Mouse (Mus musculus) MEL (cell line): ENCODE data around the gene Gosr1.

Experiments
- CHD1 ChIP-seq: IDR thresholded peaks from 2 replicates; pipeline ENCODE4 v1.6.1; 2012; ENCODE audit warnings: low read depth, mild to moderate bottlenecking, inconsistent platforms, low read length, improper control_type of control experiment
- CTCF ChIP-seq, 3 experiments: IDR thresholded peaks in 2 of 3; conservative IDR thresholded peaks in 1 of 3; 2 replicates each; pipeline ENCODE4 v1.5.1; 2011 to 2012; ENCODE audit warnings: low read length in 3 of 3, low read depth in 2 of 3, mild to moderate bottlenecking in 2 of 3, improper control_type of control experiment in 1 of 3, inconsistent platforms in 1 of 3, mixed read lengths in 1 of 3, moderate library complexity in 1 of 3; ENCODE audit not compliant: control insufficient read depth in 1 of 3, insufficient read depth in 1 of 3, poor library complexity in 1 of 3, severe bottlenecking in 1 of 3
- ELF1 ChIP-seq: IDR thresholded peaks from 2 replicates; pipeline ENCODE4 v1.6.1; 2014; ENCODE audit warnings: low read depth, mild to moderate bottlenecking, inconsistent platforms, low read length, improper control_type of control experiment, moderate library complexity
- EP300 ChIP-seq, 2 experiments: IDR thresholded peaks; 2 replicates each; pipeline ENCODE4 v1.6.1; 2011; ENCODE audit warnings: improper control_type of control experiment in 2 of 2, low read length in 2 of 2, low read depth in 1 of 2, mild to moderate bottlenecking in 1 of 2
- JUND ChIP-seq: IDR thresholded peaks from 2 replicates; pipeline ENCODE4 v1.6.1; 2011; ENCODE audit warnings: low read depth, mild to moderate bottlenecking, improper control_type of control experiment, low read length
- KAT2A ChIP-seq: conservative IDR thresholded peaks from 2 replicates; pipeline ENCODE4 v1.6.1; 2012; ENCODE audit warnings: low read depth, low read length, improper control_type of control experiment, inconsistent platforms
- MAZ ChIP-seq: IDR thresholded peaks from 2 replicates; pipeline ENCODE4 v1.6.1; 2012; ENCODE audit warnings: low read depth, mild to moderate bottlenecking, inconsistent platforms, low read length, improper control_type of control experiment
- POLR2A ChIP-seq, 2 experiments: IDR thresholded peaks; 2 replicates each; pipeline ENCODE4 v1.6.1; 2011 to 2012; ENCODE audit warnings: low read length in 2 of 2, mild to moderate bottlenecking in 2 of 2, control low read depth in 1 of 2, improper control_type of control experiment in 1 of 2, low read depth in 1 of 2, moderate library complexity in 1 of 2; ENCODE audit not compliant: control insufficient read depth in 1 of 2, insufficient read depth in 1 of 2, poor library complexity in 1 of 2
- SMC3 ChIP-seq: IDR thresholded peaks from 2 replicates; pipeline ENCODE4 v1.6.1; 2011; ENCODE audit warnings: low read depth, low read length, improper control_type of control experiment
- TAL1 ChIP-seq: IDR thresholded peaks from 2 replicates; pipeline ENCODE4 v1.6.1; 2012; ENCODE audit warnings: mild to moderate bottlenecking, inconsistent platforms, low read length, moderate library complexity, mixed read lengths
- ZC3H11A ChIP-seq: IDR thresholded peaks from 2 replicates; pipeline ENCODE4 v1.6.1; 2012; ENCODE audit warnings: low read depth, mild to moderate bottlenecking, inconsistent platforms, low read length, improper control_type of control experiment
- ZMIZ1 ChIP-seq: IDR thresholded peaks from 2 replicates; pipeline ENCODE4 v1.6.1; 2012; ENCODE audit warnings: low read depth, mild to moderate bottlenecking, inconsistent platforms, low read length, improper control_type of control experiment, moderate library complexity
- ZNF384 ChIP-seq: IDR thresholded peaks from 2 replicates; pipeline ENCODE4 v1.6.1; 2012; ENCODE audit warnings: low read depth, mild to moderate bottlenecking, inconsistent platforms, low read length, improper control_type of control experiment

DNA sequence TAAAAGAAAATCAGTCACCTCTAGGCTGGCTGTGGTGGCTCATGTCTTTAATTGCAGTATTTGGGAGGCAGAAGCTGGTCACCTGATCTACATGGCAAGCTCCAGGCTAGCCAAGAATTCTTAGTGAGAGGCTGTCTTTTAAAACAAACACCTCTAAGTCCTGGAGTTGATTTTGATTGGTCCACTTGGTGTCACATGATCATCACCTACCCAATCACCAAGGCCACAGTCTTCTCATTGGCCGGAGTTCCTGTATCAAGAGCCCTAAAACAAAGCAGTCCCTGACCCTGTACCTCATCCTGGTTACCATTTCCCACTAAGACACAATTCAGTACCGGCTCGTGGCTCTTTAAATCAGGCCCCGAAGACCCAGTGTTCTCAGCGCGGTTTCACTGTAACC, 67.6 kb downstream of the Gosr1 start:
- no peak for TF ChIP-seq CTCF (IDR thresholded peaks at IDR 0.05 in 2 of 3, conservative IDR thresholded peaks at IDR 0.05 in 1 of 3; ENCODE audit: control insufficient read depth in 1 of 3, insufficient read depth in 1 of 3, low read depth in 2 of 3, low read length in 3 of 3, poor library complexity in 1 of 3, severe bottlenecking in 1 of 3)
- no peak for TF ChIP-seq TAL1
- no peak for TF ChIP-seq EP300 (IDR thresholded peaks at IDR 0.05; ENCODE audit: low read depth in 1 of 2, low read length in 2 of 2)
- no peak for TF ChIP-seq ELF1
- no peak for TF ChIP-seq ZNF384
- no peak for TF ChIP-seq CHD1
- TF ChIP-seq POLR2A (IDR thresholded peaks at IDR 0.05; ENCODE audit: control insufficient read depth in 1 of 2, insufficient read depth in 1 of 2, low read depth in 1 of 2, low read length in 2 of 2, poor library complexity in 1 of 2): no peak
- TF ChIP-seq MAZ: no peak
- TF ChIP-seq ZC3H11A: no peak
- TF ChIP-seq JUND: no peak
- no peak for TF ChIP-seq ZMIZ1
- no peak for TF ChIP-seq KAT2A
- no peak for TF ChIP-seq SMC3
